Mouse (Mus musculus): Measurements from ENCODE around the gene Duox1. TPM values are rescaled to one million over a fixed set of nuclear protein-coding genes. Genes with fewer than 3 reads are reported as not detected.

The Duox1 gene
- total and polyA plus RNA-seq, 3 experiments = not detected

DNA sequence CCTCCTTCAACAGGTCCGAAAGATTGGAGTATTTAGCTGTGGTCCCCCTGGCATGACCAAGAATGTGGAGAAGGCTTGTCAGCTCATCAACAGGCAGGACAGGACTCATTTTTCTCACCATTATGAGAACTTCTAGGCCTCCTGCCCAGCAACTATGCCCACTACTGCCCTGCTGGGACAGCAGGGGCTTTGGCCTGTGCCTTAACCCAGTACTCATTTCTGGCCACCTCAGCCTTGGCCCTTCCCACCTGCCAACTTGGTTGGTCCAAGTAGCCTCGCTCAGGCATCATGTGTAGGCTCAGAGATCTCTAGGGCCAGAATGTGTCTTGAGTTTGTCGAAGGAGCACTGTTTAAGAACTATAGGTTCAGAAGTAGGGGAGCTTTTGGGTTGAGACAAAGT lies 31.8 kb downstream of the Duox1 start:
- Histone ChIP-seq H3K36me3 (replicated peaks in 1 of 2; ENCODE audit: control insufficient read depth in 1 of 2, insufficient read depth in 1 of 2, low read length in 1 of 2) (no peaks in the 10 kb centered on the region), H3K4me2 (ENCODE audit: insufficient read depth, low read depth, poor library complexity, severe bottlenecking) (no peak overlapping the region), H3K4me3 (replicated peaks in 1 of 3; ENCODE audit: low read depth in 2 of 3, low read length in 2 of 3, poor library complexity in 1 of 3) (no peak overlapping the region), H3K27me3 (replicated peaks) (peaks cover 22% of the 10 kb centered on the region), H3K9ac (ENCODE audit: insufficient read depth, low read depth) (no peak overlapping the region), H3K79me2 (replicated peaks; ENCODE audit: control insufficient read depth, extremely low read depth, insufficient read depth, poor library complexity, severe bottlenecking) (no peaks in the 10 kb centered on the region), H3K9me3 (replicated peaks; ENCODE audit: low read length) (no peaks in the 10 kb centered on the region), H3K4me1 (ENCODE audit: control insufficient read depth in 1 of 2, insufficient read depth in 2 of 2) (peaks cover 8 to 23% of the 10 kb centered on the region in 2 experiments), H3K27ac (ENCODE audit: insufficient read depth, low read depth) (no peak overlapping the region)
- dilution Hi-C loops (cut with MboI; ENCODE audit: extremely low pct_ligation_motif_present, extremely low pct_unique_long_range_greater_than_20kb, low sequenced_read_pairs) (no loop called here), in situ Hi-C loops (cut with MboI; ENCODE audit: low pct_ligation_motif_present, low pct_unique_long_range_greater_than_20kb, low sequenced_read_pairs) (no loop called here)
- no peak for DNase-seq (ENCODE audit: extremely low read depth)
- TF ChIP-seq NRF1 (IDR thresholded peaks at IDR 0.05; ENCODE audit: low read depth, low read length) = no peak
- no peak for TF ChIP-seq SMC3 (IDR thresholded peaks at IDR 0.05; ENCODE audit: low read depth, low read length)
- no peak for TF ChIP-seq ETS1 (conservative IDR thresholded peaks at IDR 0.05; ENCODE audit: low read depth, low read length)

DNA sequence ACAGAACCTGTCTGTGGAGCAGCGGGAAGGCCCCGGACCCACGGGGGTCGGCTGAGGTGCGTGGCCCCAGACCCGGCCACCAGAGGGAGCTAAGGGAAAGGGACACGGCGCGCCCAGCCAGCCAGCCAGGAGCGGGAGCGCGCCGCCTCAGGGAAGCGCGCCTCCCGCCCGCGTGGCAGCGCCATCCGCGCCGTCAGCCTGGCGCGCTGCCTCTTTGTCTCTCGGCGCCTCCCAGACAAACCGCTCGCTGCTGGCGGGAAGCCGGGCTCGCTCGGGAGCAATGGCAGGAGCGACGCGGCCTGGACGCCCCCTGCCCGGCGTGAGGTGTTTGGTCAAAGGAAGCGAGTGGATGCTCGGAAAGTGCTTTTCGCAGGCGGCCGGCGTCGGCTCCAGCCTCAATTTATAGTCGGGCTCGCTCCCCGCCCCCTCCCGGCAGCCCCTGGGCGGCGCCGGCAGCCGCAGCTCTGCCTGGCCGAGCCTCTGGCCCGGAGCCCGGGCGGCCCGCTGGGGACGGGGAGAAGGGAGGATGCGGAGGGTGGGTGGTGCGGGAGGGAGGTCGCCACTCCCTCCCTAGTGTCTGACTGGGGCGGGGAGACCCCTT lies 33.2 kb downstream of the Duox1 start:
- H3K36me3 ChIP-seq (replicated peaks in 1 of 2; ENCODE audit: control insufficient read depth in 1 of 2, insufficient read depth in 1 of 2, low read length in 1 of 2) = no peaks in the 10 kb centered on the region
- H3K79me2 ChIP-seq (replicated peaks; ENCODE audit: control insufficient read depth, extremely low read depth, insufficient read depth, poor library complexity, severe bottlenecking) = no peaks in the 10 kb centered on the region
- peak overlapping the region; percentile 25; the same call in 1 of the 2 replicates for H3K27ac ChIP-seq (ENCODE audit: insufficient read depth, low read depth)
- peak overlapping the region; percentile 55; the same call in 1 of the 2 replicates for H3K4me2 ChIP-seq (ENCODE audit: insufficient read depth, low read depth, poor library complexity, severe bottlenecking)
- H3K27me3 ChIP-seq (replicated peaks) = peaks cover 16% of the 10 kb centered on the region
- H3K9ac ChIP-seq (ENCODE audit: insufficient read depth, low read depth) = peak overlapping the region; percentile 72
- peaks cover 8 to 23% of the 10 kb centered on the region in 2 experiments for H3K4me1 ChIP-seq (ENCODE audit: control insufficient read depth in 1 of 2, insufficient read depth in 2 of 2)
- DNase-seq (ENCODE audit: extremely low read depth) = peak; percentile 71
- peak overlapping the region; percentile 48 to 80 (median 62) for H3K4me3 ChIP-seq (replicated peaks in 1 of 3; ENCODE audit: low read depth in 2 of 3, low read length in 2 of 3, poor library complexity in 1 of 3)
- TF ChIP-seq MAFK (IDR thresholded peaks at IDR 0.05; ENCODE audit: insufficient replicate concordance, low read length) (no peak), BHLHE40 (IDR thresholded peaks at IDR 0.05; ENCODE audit: low read depth, low read length) (no peak), NELFE (IDR thresholded peaks at IDR 0.05; ENCODE audit: low read depth, low read length) (peak; percentile 87), MAX (IDR thresholded peaks at IDR 0.05; ENCODE audit: low read length) (peak; percentile 76; the same call in 1 of the 2 replicates), CHD2 (IDR thresholded peaks at IDR 0.05; ENCODE audit: low read length) (0 out of 2 replicates have a peak, but pooled peaks have one; percentile 28), KAT2A (IDR thresholded peaks at IDR 0.05; ENCODE audit: insufficient replicate concordance, low read length) (no peak), TBP (conservative IDR thresholded peaks at IDR 0.05; ENCODE audit: low read depth, low read length) (peak; percentile 62; the same call in 1 of the 2 replicates), MXI1 (IDR thresholded peaks at IDR 0.05; ENCODE audit: low read depth, low read length) (peak; percentile 62), SMC3 (IDR thresholded peaks at IDR 0.05; ENCODE audit: low read depth, low read length) (peak; percentile 82), RAD21 (IDR thresholded peaks at IDR 0.05; ENCODE audit: low read depth, low read length) (peak; percentile 62), POLR2AphosphoS2 (IDR thresholded peaks at IDR 0.05; ENCODE audit: low read depth, low read length) (peak; percentile 73), ELF1 (IDR thresholded peaks at IDR 0.05; ENCODE audit: low read depth, low read length) (no peak), CTCF (conservative IDR thresholded peaks at IDR 0.05 in 1 of 2, IDR thresholded peaks at IDR 0.05 in 1 of 2; ENCODE audit: low read depth in 2 of 2, low read length in 2 of 2) (peak in 1 of 2 experiments; percentile 82; a peak in 2 of 4 replicates), SIN3A (IDR thresholded peaks at IDR 0.05; ENCODE audit: low read length) (0 out of 2 replicates have a peak, but pooled peaks have one; percentile 22), ZMIZ1 (IDR thresholded peaks at IDR 0.05; ENCODE audit: low read depth, low read length) (0 out of 2 replicates have a peak, but pooled peaks have one; percentile 56), UBTF (IDR thresholded peaks at IDR 0.05; ENCODE audit: low read depth, low read length) (peak; percentile 89; the same call in 1 of the 2 replicates), MYC (IDR thresholded peaks at IDR 0.05; ENCODE audit: low read depth, low read length) (peak; percentile 85), MAZ (IDR thresholded peaks at IDR 0.05; ENCODE audit: low read depth, low read length) (0 out of 2 replicates have a peak, but pooled peaks have one; percentile 4), POLR2A (IDR thresholded peaks at IDR 0.05; ENCODE audit: low read depth, low read length) (peak; percentile 93)
- dilution Hi-C loops (cut with MboI; ENCODE audit: extremely low pct_ligation_motif_present, extremely low pct_unique_long_range_greater_than_20kb, low sequenced_read_pairs) (no loop called here), in situ Hi-C loops (cut with MboI; ENCODE audit: low pct_ligation_motif_present, low pct_unique_long_range_greater_than_20kb, low sequenced_read_pairs) (no loop called here)
- H3K9me3 ChIP-seq (replicated peaks; ENCODE audit: low read length) = no peaks in the 10 kb centered on the region

Data from CH12.LX (cell line).